Mouse (Mus musculus): ENCODE measurements around the gene Nop16.
"Not testable (repeated sequence)": the region's sequence is repeated elsewhere in the genome, so short reads cannot be mapped to it uniquely, and the experiment has no call there.

The Nop16 gene

DNA sequence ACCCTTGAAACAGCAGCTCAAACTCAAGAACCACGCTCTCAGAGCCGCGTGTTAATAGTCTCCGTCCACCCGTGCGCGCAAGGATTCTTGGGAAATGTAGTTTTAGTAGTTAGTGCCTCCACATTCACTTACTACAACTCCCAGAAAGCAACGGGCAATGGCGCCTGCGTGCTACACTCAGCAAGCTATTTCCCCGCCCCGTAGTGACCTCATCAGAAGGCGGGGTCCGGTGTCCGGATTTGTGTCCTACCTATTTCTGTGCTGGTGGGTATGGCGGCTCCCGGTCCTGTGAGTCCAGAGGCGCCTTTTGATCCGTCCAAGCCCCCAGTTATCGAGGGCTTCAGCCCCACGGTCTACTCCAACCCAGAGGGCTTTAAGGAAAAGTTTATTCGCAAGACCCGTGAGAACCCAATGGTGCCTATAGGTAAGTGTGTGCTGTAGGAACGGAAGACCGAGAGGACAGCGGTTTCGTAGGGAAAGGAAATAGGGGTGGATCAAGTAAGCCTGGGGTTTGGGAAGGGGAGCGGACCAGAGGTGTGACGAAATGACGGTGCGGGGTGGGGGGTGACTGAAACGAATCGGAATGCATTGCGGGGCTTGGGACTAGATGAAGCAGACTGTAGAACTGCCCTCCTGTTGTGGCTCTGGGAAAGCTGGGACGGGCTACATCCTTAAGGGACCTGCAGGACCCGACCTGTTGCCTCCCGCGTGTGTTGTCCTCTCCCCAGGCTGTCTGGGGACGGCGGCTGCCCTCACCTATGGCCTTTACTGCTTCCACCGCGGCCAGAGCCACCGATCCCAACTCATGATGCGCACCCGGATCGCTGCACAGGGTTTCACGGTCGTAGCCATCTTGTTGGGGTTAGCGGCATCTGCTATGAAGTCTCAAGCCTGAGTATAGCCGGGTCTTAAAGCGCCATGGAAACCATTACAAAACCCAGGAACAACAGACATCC is at the start of gene Nop16, which contains the start of gene Higd2a:
Nop16 (minus strand) TSS at position 95 of the 956 bp plus-strand sequence.
Higd2a (plus strand) TSS at position 212 of the 956 bp plus-strand sequence.
- DNase-seq (ENCODE audit: low spot score) = peak; percentile 99

DNA sequence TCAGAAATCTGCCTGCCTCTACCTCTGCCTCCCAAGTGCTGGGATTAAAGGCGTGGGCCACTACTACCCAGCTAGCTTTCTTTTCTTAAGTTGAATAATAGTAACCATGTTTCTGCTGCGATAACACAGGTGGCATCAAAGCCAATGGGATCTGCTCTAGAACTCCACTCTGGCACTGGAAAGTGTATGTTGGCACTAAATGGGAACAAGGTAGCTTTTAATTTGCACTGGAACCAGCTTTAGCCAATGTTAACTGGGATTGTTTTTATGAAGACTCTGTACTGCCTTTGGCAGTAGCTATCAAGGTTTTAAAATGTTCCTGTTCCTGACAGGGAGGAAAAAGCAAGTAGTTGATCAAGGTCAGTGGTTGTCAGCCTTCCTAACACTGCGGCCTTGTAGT is 45.1 kb upstream of the Nop16 start:
- DNase-seq (ENCODE audit: low spot score) = no peak

DNA sequence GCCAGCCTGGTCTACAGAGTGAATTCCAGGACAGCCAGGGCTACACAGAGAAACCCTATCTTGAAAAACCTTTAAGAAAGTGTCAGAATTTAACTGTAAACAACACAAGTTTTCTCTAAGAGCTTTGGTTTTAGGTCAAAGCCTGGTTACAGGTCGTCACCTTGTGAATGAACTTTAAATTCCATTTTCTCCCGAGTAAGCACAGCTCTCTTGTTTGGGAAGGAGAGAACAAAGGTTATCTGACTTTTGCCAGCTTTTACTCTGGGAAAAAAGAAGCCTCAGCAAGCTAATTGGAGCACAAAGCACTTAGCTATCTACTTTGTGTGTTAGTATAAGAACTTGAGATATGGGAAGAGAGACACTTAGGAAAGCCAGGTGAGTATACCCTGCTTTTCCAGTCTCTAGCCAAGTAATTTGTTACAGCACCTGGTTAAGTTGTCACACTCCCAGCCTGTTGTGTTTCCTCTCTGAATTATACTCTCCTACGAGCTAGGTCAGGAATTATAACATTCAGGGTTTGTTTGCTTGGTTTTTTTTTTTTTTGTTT is 42.9 kb upstream of the Nop16 start:
- DNase-seq (ENCODE audit: low spot score) = no peak

DNA sequence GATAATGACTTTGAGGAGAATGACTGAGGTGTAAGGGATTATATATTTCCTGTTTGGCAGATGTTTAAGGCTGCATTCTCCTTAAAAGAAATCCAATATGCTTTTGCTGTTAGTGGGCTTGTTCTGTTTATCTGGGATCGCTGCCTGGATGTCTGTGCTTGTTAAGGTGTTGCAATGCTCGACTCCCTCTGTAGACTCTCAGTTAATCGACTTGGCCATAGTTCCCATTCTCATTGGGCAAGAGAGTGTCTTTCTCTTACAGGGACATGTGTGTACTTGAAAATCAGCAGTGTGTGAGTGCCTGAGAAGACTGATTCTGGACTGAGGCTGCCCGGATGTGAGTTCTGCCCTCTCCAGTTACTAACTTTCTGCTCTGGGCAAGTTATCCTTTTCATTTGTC is 39.2 kb upstream of the Nop16 start:
- no peak for DNase-seq (ENCODE audit: low spot score)

DNA sequence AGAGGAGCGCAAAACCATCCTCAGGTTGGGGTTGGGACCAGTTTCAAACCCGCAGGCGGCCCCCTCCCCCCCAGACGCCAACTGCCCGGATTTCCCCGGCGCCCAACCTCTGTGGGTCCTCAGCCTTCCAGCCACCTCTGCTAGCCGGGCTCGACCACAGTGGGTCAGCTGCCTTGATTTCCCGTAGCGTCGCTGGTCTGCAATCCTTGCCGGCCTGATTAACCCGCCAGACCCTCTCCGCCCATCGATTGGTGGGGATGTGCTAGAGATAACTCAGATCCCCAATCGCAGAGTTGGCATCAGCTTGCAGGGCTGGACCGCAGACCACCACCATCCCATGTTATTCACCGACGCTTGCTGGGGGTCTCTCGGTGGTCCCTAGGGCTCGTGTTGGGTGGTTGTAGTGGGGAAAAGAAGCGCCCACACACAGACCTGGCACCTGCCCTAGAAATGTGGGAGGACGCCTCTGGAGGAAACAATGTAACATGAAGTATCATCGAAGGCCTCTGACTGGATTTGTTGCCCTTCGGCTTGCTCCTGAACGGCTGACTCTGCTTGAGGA is 32.2 kb upstream of the Nop16 start:
- peak; percentile 29 for DNase-seq (ENCODE audit: low spot score)

DNA sequence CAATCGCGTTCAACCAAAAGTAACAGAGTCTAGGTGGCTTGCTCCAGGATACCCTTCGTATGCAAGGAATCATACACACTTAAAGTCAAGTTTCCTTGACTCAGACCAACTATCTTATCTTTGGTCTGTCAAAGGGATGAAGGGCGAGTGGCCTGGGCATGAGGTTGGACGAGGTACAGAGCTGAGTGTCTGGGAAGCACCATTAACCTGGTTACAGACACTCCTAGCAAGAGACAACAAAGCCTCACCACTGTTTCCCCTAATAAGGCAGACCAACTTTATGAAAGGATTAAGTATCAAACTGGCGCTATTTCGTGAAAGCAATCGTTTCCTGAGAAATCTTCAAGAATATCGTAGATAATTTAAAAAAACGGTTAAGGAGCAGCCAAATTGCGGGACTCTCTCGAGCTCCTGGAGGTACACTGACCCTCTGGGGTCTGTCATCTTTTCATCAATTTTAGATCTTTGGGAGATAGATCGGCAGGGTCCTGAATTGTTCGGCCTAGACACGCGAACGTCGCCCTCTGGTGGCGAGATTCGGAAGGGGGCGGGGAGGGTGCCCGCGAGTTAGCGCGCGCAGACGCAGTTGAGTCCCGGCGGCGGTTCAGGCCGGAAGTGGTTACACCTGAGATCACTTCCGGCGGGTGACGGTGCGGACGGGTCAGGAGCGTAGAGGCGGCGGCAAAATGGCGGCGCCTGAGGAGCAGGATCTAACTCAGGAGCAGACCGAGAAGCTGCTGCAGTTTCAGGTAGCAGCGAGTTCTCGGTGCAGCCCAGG is 31.5 kb upstream of the Nop16 start, which contains the start of gene Faf2:
Faf2 (plus strand) TSS at position 630 of the 778 bp plus-strand sequence.
- DNase-seq (ENCODE audit: low spot score) = peak; percentile 93

DNA sequence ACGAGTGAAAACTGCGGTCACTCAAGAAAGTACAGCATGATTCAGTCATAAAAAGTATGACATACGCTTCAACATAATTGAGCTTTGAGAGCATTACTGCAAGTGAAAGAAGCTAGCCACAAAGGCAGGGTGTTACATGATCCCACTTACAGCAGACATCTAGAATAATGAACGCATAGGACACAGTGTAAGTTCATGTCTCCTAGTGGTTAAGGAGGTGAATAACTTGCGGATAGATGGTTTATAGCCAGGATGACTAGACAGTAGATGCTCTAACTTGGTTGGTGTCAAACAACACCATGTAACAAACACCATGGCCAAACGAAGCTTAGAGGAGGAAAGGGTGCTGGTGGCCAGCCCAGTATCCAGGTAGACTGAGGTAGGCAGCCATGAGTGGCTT is 27.1 kb upstream of the Nop16 start:
- DNase-seq (ENCODE audit: low spot score) = no peak

DNA sequence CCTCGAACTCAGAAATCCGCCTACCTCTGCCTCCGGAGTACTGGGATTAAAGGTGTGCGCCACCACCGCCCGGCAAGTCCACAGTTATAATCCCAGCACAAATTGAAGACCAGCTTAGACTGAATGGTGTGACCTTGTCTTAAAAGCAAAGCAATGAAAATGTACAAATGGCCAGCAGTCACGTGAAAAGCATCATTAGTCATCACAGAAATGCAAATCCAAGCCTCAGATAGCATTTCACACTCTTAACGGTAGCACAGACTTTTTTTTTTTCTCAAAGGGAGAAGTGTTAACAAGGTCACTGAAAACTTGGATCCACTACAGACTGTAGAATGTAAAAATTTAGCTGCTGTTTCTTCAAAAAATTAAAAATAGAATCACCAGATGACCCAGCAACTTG is 26.4 kb upstream of the Nop16 start:
- no peak for DNase-seq (ENCODE audit: low spot score)

DNA sequence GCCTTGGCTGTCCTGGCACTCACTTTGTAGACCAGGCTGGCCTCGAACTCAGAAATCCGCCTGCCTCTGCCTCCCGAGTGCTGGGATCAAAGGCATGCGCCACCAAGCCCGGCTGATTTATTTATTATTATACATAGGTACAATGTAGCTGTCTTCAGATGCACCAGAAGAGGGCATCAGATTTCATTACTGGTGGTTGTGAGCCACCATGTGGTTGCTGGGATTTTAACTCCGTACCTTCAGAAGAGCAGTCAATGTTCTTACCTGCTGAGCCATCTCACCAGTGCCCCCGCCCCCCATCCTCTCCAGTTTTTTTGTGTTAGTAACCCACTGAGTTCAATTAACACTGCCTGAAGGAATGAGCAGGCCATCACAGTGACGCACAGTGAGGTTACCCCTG is 23.3 kb upstream of the Nop16 start:
- not testable (repeated sequence) for DNase-seq (ENCODE audit: low spot score)

DNA sequence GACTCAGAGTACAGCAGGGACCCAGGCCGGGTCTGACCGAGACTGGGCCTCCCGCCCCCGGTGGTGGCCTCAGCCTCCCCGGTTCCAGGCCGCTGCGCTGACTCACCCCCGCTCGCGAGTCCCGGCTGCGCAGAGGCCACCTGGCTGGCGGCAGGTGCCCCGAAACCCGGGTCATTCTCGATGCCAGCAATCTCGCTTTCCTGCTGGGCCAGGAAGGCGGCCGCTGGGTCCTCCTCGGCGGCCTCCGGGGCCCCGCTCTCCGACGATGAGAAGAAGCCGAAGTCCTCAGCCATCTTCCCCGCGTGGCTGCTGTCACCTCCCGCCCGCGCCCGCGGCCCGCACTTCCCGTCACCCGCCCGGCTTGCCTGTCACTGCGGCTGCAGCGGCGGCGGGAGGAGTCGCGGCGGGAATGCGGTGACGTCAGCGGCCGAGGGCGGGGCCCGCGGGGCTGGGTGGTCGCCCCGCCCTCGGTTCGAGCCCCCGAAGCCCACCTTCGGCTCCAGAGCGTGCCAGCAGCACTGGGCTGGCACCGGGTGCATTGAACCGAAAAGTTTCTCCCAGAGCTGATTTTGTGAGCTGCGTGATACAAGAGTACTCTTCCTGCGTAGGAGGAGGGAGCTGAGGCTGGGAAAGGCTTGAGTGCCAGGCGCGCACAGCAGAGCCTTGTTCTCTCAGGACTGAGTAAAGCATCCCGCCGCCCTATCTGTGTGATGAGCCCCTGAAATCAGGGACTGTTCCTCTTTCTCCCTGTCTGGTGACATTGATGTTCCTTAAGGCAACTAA is 21.3 kb upstream of the Nop16 start, which contains the start of gene Cltb:
Cltb (minus strand) TSS at position 373 of the 783 bp plus-strand sequence.
- peak; percentile 68 for DNase-seq (ENCODE audit: low spot score)

DNA sequence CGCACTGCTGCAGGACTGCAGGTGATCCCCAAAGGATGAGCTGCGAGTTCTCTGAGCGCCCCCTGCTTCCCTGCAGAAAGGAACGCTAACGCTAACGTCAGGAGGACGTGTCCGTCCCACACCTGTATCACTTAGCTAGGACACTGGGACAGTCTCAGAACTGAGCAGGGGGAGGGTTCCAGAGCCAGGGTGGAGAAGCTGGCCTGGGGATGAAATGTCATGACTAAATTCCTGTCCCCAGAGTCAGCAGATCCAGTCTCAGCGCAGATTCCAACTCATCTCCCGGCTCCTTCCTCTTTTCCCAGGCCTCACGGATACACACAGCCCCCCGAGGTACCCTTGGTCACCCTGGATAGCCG is 20.7 kb upstream of the Nop16 start:
- DNase-seq (ENCODE audit: low spot score) = peak; percentile 26

DNA sequence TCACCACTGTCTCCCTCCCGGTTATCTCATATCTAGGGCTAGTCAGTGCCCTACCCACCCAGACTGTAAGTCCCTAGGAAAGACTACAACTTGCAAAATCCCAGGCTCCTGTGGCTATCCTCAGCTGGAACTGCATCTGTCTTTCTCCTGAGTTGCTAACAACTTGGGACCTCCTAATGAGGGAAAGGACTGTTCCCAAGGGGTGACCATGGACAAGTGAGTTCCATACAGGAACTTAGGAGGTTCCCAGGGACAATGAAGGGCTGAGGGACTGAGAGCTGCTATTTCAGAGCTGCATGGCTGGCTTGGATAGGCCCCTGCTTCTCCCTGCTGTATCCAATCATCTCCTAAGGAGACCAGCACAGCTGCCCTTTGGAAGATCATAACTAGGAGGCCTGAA is 19.4 kb upstream of the Nop16 start:
- DNase-seq (ENCODE audit: low spot score) = no peak

DNA sequence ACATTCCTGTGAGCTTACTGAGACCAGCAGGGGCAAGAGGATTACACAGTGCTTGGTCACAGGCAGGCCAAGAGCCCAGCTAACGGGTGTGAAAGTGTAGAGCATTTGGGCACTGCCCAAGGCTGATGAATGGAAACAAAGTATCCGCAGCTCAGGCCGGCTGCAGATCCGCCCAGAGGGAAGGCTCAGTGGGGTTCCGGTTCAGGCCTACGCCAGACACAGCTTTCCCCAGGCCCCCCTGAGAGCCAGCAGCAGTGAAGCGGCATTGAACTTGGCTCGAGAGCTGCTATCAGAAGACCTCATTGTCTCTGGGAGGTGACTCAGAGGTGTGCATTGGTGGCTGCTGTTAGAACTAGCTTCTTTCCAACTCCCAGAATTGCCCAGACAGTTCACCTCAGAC is 18.8 kb upstream of the Nop16 start:
- DNase-seq (ENCODE audit: low spot score) = no peak

DNA sequence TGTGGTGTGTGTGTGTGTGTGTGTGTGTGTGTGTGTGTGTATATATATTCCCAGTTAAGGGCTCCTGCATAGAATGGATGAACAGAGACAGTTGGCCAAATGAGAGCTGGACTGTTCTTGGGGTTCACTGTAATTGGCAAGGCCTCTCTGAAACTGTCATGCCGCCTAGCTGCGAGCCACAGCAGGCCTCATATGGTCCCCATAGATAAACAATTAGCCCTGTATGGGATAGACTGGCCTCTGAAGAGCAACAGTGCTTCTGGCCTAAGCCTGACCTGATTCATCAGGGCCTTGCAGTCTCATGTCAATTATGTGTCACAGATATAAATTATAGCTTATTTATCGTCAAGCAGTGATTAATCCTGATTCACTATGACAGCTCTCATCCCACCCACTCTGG is 18.1 kb upstream of the Nop16 start:
- DNase-seq (ENCODE audit: low spot score) = peak; percentile 57

DNA sequence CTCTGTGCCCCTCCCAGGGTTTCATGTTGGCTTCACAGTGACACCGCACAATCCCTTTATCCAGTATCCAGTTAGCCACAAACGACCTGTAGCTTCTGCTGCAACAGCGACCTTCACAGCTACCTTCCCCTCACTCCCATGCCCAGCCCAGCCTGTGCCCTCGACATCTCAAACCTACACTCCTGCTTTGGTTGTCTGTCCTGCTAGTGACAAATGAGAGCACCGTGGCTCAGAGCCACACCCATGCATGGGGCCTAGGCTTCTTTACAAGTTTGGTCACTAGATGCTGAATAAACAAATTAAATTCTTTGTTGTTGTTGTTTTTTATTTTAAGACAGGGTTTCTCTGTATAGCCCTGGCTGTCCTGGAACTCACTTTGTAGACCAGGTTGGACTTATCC is 17.3 kb upstream of the Nop16 start:
- peak; percentile 34 for DNase-seq (ENCODE audit: low spot score)

DNA sequence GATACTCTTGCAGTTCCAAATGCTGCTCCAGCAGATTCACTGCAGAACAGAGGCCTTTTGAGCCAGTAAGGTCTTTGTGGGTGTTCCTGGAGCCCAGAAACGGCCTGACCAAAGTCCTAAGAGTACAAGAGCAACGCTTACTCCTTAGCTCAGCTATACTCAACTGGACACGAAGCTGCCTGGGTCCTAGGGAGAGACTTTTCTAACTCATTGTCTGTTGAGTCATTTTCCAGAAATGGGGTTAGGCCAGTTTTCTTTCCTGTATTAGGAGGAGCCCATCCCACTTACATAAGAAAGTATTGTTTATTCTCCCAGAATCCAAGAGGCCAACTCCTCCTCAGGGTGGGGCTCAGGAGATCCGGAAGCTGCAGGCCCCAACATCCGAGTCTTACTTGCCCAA is 15.5 kb upstream of the Nop16 start:
- no peak for DNase-seq (ENCODE audit: low spot score)

DNA sequence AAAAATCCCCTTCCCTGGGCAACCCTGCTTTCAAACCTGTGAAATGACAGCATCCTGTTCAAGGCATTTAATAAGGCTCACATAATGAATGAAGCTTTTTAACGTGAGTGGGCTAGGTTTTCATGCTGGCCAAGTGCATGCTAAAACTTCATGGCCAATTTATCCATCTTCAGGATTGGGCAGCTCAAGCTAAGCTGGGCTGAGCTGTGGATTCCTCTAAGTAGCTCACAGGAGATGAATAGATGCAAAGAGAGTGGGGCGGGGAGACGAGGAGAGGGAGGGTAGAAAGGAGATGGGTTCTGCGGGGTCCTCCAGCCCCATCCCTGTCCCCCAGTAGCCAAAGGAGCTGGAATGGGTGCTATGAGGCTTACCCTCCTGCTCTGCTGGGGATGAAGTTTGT is 14.3 kb upstream of the Nop16 start:
- no peak for DNase-seq (ENCODE audit: low spot score)

DNA sequence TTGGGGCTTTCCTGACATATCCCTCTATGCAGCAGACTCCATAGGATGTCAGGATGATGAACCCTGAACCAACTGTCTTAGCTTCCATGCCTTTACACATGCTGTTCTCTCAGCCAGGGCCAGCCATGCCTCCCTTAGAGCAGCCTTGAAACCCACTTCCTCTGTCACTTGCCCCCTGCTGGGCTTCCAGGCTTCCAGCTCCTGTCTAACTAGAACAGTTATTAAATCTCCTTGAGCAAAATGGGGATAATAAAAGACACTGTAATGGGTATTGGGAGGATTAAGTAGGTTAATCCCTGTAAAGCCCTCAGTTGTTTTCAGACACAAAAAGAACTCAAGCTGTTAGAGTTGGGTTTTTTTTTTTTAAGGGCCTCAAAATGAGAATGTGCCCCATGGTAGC is 13.6 kb upstream of the Nop16 start:
- no peak for DNase-seq (ENCODE audit: low spot score)

DNA sequence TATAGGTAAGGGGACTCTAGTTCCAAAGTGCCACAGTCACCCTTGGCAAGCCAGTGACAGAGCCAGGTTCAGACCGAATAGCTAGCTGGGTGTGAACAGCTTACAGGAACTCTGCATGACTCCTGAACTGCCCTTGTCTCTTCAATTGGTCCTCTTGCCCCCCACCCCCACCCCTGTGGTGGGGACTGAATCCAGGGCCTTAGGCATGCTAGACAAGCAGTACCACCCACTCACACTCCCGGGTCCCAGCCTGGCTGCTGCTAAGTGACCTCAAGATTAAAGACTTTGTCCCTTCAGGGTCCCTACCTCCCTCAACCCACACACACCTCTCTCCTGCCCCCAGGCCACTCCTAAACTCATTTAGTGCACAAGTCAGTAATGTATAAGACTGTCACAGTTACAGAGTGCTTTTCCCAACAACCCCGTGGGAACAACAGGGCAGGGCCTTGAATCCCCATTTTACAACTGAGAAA is 12.8 kb upstream of the Nop16 start:
- no peak for DNase-seq (ENCODE audit: low spot score)

DNA sequence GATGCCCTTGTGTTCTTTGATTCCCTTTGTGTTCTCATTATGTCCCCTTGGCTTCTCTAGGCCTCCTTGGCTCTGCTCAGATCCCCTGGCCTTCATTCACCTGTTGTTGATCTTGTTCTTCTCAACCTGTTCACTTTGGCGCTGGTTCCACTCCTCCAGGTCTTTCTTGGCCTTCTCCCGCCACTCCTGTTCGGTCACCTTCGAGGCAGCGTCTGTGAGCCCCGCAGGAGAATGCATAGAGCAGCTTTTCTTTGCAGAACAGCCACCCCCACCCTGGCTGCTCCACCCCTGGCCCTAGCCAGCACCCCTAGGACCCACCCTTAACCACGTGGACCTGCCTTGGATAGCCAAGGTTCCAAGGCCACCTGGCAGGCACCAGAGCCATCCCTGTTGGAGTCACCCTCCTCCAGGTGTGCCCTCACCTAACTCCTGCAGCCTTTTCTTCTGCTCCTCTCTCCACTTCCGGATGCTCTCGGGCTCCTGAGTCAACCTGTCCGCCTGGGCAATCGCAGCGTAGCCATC is 8.8 kb upstream of the Nop16 start:
- no peak for DNase-seq (ENCODE audit: low spot score)

DNA sequence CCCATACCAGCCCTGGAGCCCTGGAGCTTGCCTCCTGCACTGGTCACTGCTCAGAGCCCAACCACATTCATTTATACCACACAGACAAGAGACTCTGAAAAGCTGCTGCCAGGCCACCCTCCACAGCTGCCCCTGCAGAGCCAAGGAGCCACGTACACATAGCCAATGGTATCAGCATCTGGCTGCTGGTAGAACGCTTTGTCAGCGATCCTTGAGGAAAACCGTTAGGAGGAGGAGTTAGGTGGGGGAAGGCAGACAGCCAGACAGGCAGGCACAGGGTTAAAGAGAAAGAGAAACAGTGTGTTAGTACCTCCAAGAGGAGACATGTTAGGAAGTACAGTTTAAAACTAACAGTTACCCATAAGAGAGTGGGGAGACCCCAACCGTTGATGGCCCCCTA is 7.0 kb upstream of the Nop16 start:
- no peak for DNase-seq (ENCODE audit: low spot score)
